Mouse (Mus musculus) forebrain, embryonic 16.5 days (tissue): ENCODE data around the gene Peli3. TPM values are rescaled to one million over a fixed set of nuclear protein-coding genes. Genes with fewer than 3 reads are reported as not detected.

Source experiments
- ATAC-seq: fragments of 200-750 bp; cut with Nextera tagmentation; 2 replicates; pipeline ENCODE4 v1.8.0; 2017; ENCODE audit warnings: mild to moderate bottlenecking, moderate library complexity
- H3K27ac ChIP-seq: fragments of 300-500 bp; sonication (generic); 2 replicates; pipeline ENCODE4 v1.5.1; 2014; ENCODE audit warnings: low read length, control low read depth
- H3K27me3 ChIP-seq: fragments of 300-500 bp; sonication (generic); replicated peaks from 2 replicates; pipeline ENCODE4 v1.6.1; 2014; ENCODE audit warnings: low read length; ENCODE audit not compliant: control insufficient read depth, insufficient read depth
- H3K36me3 ChIP-seq: fragments of 300-500 bp; sonication (generic); 2 replicates; pipeline ENCODE4 v1.6.1; 2014; ENCODE audit not compliant: control insufficient read depth, insufficient read depth
- H3K4me1 ChIP-seq: fragments of 300-500 bp; sonication (generic); replicated peaks from 2 replicates; pipeline ENCODE4 v1.6.1; 2014; ENCODE audit warnings: low read length; ENCODE audit not compliant: control insufficient read depth, insufficient read depth
- H3K4me2 ChIP-seq: fragments of 300-500 bp; sonication (generic); 2 replicates; pipeline ENCODE4 v1.6.1; 2014; ENCODE audit warnings: mild to moderate bottlenecking, low read length, control low read depth
- H3K4me3 ChIP-seq: fragments of 300-500 bp; sonication (generic); replicated peaks from 2 replicates; pipeline ENCODE4 v1.5.1; 2014; ENCODE audit warnings: mild to moderate bottlenecking, low read length, control low read depth
- H3K9ac ChIP-seq: fragments of 300-500 bp; sonication (generic); replicated peaks from 2 replicates; pipeline ENCODE4 v1.6.1; 2014; ENCODE audit warnings: low read depth, low read length, control low read depth
- H3K9me3 ChIP-seq: fragments of 300-500 bp; sonication (generic); 2 replicates; pipeline ENCODE4 v1.6.1; 2016; ENCODE audit warnings: low read length; ENCODE audit not compliant: control insufficient read depth
- WGBS: fragments of 180-500 bp; shearing (Covaris S2); extraction: QIAGEN DNeasy Blood & Tissue Kit; methylation state at CpG from one replicate; pipeline ENCODE4 v1.1.7; 2014; 5-methylcytosine and 5-hydroxymethylcytosine counted together
- polyA plus RNA-seq: library from polyadenylated mRNA; unstranded; fragments of >200 nt; fragmentation: Nextera tagmentation; extraction: Ambion mirVana; gene quantifications from 2 replicates; pipeline ENCODE4 v1.2.1, GENCODE M21; 2015

The Peli3 gene
- polyA plus RNA-seq, 1 experiment from 2014 or later = 16.5 TPM

DNA sequence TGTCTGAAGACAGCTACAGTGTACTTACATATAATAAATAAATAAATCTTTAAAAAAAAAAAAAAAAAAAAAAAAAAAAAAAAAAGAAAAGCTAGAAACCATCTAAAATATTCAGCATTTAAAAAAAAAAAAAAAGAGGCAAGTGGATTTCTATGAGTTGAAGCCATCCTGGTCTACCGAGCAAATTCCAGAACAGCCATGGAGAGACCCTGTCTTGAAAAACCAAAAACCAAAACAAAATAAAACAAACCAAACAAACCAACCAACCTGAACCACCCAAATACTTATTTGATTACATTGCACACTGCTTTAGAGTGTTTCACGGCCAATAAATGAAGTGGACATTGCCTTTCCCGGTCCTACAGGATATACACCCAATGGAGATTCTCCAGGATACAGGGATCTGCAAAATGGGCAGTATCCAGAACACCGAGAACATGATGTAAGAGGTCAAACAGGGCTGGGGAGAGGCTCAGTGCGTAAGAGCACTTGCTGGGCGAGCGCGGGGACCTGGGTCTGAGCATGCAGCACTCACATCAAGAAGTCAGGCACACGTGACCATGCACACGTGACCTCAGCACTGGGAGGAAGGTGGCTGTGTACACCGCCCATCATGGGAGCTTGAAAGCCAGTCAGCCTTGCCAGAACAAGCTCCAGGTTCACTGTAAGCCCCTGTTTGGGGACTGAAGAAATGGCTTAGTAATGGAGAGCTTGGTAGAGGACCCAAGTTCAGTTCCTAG is 17.6 kb downstream of the Peli3 start:
- ATAC-seq = no peak
- 96% methylated on average over 11 of the region's 11 CpGs for WGBS
- Histone ChIP-seq H3K27me3 (no peaks in the 10 kb centered on the region), H3K4me1 (peaks cover 20% of the 10 kb centered on the region), H3K9me3 (no peaks in the 10 kb centered on the region), H3K36me3 (peaks cover 22% of the 10 kb centered on the region), H3K4me3 (no peak overlapping the region), H3K4me2 (no peak overlapping the region), H3K9ac (no peak overlapping the region), H3K27ac (no peak overlapping the region)

DNA sequence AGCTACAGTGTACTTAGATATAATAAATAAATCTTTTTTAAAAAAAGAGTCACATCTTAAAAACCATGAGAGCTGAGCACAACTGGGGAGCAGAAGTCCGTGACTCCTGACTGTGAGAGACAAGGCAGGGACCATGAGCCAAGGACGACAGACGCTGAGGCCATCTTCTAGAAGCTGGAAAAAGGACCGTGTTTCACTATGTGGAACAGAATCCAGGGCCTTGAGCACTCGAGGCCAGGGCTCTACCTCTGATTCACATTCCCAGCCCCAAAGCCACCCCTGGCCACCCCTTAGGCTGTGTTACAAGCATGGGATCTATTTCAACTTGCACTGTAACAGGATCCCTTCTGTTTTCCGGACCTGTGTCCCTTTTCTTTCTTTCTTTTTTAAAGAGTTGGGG is 23.3 kb downstream of the Peli3 start:
- Histone ChIP-seq H3K36me3 (peaks cover 46% of the 10 kb centered on the region), H3K9me3 (no peaks in the 10 kb centered on the region), H3K27me3 (no peaks in the 10 kb centered on the region), H3K9ac (no peak overlapping the region), H3K4me2 (no peak overlapping the region), H3K4me3 (no peak overlapping the region), H3K4me1 (no peaks in the 10 kb centered on the region), H3K27ac (no peak overlapping the region)
- no peak for ATAC-seq
- 85% methylated on average over 6 of the region's 6 CpGs for WGBS

DNA sequence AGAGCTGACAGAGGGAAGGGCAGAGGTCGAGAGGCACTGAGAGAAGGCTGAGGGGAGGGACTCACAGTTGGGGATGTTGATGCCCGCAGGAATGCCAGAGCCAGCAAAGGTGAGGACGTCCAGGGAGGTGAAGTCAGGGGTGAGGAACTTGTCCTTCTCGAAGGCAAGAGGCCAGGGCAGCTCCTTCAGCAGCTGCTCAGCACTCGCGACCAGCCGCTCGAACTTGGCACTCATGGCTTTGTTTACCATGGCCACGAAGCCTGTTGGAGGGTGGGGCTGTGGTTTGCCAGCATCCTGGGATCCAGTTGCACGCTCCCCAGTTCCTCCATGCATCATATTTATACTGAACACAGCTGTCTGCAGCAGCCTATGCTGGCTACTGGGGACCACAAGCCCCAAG is 26.1 kb downstream of the Peli3 start:
- no peaks in the 10 kb centered on the region for H3K9me3 ChIP-seq
- H3K27me3 ChIP-seq = no peaks in the 10 kb centered on the region
- no peak overlapping the region for H3K27ac ChIP-seq
- peaks cover 48% of the 10 kb centered on the region for H3K36me3 ChIP-seq
- H3K9ac ChIP-seq = no peak overlapping the region
- no peak overlapping the region for H3K4me3 ChIP-seq
- no peaks in the 10 kb centered on the region for H3K4me1 ChIP-seq
- no peak overlapping the region for H3K4me2 ChIP-seq
- no peak for ATAC-seq
- 89% methylated on average over 10 of the region's 10 CpGs for WGBS

DNA sequence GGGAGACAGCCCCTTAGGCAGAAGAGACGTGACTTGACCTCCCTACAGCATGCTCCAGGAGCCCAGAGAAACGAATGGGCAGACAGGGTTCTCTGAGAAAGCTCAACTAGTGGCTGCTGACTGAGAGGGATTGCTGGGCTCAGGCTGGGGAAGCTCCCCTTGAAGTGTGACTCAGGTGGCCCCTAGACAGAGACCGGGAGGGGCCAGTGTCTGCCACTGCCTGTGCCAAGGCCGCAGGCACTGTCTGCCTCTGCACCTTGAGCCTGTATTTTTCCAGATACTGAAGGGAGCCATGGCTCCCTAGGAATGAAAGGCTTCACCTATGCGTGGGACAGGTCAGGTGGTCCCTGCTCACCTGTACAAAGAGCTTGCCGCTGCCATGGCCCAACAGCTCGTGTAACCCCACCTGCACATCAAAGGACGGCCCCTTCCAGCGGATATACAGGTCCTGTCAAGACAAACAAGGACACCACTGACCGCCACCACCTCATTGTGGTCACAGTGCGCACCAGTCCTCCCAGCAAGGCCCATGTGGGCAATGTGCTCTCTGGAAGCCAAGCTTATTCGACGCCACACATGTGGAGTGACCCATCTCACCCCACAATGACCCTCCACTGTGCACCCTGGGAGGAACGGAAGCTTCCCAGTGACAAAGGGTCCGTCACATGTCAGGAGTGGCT is 26.9 kb downstream of the Peli3 start:
- H3K9me3 ChIP-seq = no peaks in the 10 kb centered on the region
- H3K4me2 ChIP-seq = no peak overlapping the region
- no peak for ATAC-seq
- no peaks in the 10 kb centered on the region for H3K4me1 ChIP-seq
- H3K36me3 ChIP-seq = peaks cover 48% of the 10 kb centered on the region
- 88% methylated on average over 15 of the region's 15 CpGs for WGBS
- H3K4me3 ChIP-seq = no peak overlapping the region
- no peak overlapping the region for H3K9ac ChIP-seq
- no peaks in the 10 kb centered on the region for H3K27me3 ChIP-seq
- no peak overlapping the region for H3K27ac ChIP-seq

DNA sequence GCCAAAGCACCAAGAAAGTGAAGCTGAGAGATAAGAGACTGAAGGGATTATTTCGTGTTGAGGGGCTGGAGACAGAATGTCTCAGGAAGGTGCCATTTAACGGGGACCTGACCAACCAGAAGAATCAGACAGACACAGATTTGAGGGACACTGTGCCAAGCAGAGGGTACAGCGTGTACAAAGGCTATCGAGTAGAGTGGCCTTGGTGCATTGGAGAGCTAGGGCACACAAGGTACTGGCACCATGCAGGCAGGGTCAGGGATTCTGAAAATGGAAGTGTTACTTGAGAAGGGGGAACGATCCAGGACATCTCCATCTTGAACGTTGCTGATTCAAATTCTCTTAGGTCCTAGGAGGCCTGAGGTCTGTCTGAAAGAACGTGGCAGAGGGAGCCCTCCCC is 33.6 kb downstream of the Peli3 start:
- H3K9me3 ChIP-seq = no peaks in the 10 kb centered on the region
- H3K27ac ChIP-seq = no peak overlapping the region
- peaks cover 26% of the 10 kb centered on the region for H3K36me3 ChIP-seq
- H3K4me2 ChIP-seq = no peak overlapping the region
- ATAC-seq = no peak
- H3K4me3 ChIP-seq = no peak overlapping the region
- 93% methylated on average over 7 of the region's 7 CpGs for WGBS
- no peaks in the 10 kb centered on the region for H3K27me3 ChIP-seq
- H3K9ac ChIP-seq = no peak overlapping the region
- peaks cover 12% of the 10 kb centered on the region for H3K4me1 ChIP-seq

DNA sequence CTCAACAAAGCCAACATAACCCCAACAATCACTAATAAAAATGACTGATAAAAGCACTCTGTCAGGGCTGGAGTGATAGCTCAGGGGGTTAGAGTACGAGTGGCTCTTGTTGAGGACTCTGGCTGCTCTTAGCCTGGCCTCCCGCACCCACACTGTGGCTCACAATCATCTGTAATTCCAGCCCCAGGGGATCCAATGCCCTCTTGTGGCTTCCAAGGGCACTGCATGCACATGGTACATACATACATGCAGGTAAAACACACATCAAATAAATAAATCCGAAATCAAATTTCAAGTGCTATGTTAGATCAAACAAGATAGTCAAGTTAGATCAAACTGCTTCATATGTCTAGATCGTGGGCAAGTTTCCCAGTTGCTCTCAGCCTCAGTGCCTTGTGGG is 34.8 kb downstream of the Peli3 start:
- Histone ChIP-seq H3K9me3 (no peaks in the 10 kb centered on the region), H3K27me3 (no peaks in the 10 kb centered on the region), H3K9ac (no peak overlapping the region), H3K4me3 (no peak overlapping the region), H3K4me1 (peaks cover 12% of the 10 kb centered on the region), H3K4me2 (no peak overlapping the region), H3K36me3 (peaks cover 16% of the 10 kb centered on the region), H3K27ac (no peak overlapping the region)
- ATAC-seq = no peak
- 79% methylated on average over 4 of the region's 4 CpGs for WGBS

DNA sequence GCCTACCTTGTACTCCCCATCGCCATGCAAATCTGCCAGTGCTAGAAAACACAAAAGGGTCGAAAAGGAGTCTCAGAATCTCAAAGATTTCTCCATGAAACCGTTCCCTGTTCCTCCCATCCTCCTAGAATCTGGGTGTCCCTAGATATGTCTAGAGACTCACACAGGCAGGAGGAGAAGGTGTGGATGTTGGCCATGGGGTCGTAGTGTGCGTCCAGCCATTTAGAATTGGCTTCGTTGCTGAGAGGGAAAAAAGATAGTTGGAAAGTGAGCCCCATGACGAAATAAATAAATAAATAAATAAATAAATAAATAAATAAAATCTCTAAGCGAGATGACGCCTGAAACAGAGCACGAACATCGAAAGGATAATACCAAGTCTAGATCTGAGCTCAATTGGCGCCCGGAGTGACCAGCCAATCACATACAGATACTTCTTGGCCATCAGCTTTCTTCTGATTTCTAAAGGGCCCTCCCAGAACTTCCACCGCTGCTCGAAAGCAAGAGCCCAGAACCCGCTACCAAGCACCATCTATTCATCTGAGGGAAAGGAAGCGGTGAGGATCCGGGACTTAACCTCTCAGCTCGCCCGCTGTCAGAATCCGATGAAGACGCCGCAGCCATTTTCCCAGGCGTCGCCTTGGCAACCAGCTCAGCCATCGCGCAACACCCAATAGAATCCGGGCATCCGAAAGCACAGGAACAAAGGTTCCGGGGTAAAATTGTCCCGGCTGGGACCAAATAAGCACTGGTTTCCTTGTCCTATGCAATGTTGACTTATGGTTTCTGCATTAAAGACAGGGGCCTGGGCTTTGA is 36.7 kb downstream of the Peli3 start, which contains the start of gene Bbs1:
Gene Bbs1, minus strand, starts transcription at position 650 of the 816 bp plus-strand sequence.
- ATAC-seq = peak; percentile 80
- Histone ChIP-seq H3K4me1 (peaks cover 12% of the 10 kb centered on the region), H3K36me3 (peaks cover 15% of the 10 kb centered on the region), H3K4me2 (peak within 1 kb of the TSS; percentile 81), H3K9me3 (no peaks in the 10 kb centered on the region), H3K27me3 (no peaks in the 10 kb centered on the region), H3K4me3 (peak within 1 kb of the TSS; percentile 84), H3K27ac (peak within 1 kb of the TSS; percentile 83), H3K9ac (peak within 1 kb of the TSS; percentile 79)
- 8% methylated on average over 31 of the region's 31 CpGs for WGBS

DNA sequence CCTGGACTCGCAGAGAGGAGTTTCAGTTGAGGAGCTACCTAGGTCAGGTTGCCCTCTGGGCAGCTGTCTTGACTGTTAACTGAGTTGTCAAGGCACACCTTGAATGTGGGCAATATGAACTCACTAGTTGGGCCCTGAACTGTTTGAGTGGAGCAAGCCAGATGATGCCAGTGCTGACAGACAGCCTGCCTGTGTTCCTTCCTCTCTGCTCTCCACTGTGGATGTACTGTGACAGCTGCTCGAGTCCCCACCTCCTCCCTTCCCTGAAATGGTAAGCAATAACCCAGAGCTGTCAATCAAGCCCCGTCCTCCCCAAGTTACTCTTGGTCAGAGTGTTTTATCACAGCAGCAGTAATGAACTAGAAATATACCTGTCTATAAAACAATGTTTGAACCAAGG is 43.0 kb downstream of the Peli3 start:
- H3K9ac ChIP-seq = no peak overlapping the region
- 90% methylated on average over 3 of the region's 3 CpGs for WGBS

DNA sequence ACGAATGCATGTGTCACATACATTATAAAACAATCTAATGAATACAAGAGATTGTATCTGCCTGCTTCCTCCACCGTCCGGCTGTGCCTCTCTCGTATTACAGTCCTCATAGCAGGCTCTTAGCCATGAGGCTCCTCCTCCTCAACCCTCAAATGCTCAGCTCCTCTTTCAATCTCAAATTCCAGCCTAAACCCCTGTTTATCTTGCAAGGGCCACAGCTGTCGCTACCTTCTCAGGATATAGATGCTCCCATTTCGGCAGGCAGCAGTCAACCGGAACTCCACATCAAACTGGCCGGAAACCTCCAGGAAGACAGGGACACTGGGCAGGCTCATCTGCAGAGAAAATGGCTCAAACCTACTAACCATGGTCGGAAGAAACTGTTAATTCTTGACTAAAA is 44.0 kb downstream of the Peli3 start:
- no peaks in the 10 kb centered on the region for H3K4me1 ChIP-seq
- H3K36me3 ChIP-seq = peaks cover 7% of the 10 kb centered on the region; the same call in 1 of the 2 replicates
- no peaks in the 10 kb centered on the region for H3K9me3 ChIP-seq
- H3K27me3 ChIP-seq = no peaks in the 10 kb centered on the region
- H3K4me3 ChIP-seq = no peak overlapping the region
- no peak overlapping the region for H3K9ac ChIP-seq
- no peak for ATAC-seq
- no peak overlapping the region for H3K4me2 ChIP-seq
- WGBS = 89% methylated on average over 9 of the region's 9 CpGs
- no peak overlapping the region for H3K27ac ChIP-seq

More for the DNA sequence above, 43.0 kb downstream of the Peli3 start:
- Histone ChIP-seq H3K27me3 (no peaks in the 10 kb centered on the region), H3K4me2 (no peak overlapping the region), H3K36me3 (peaks cover 7% of the 10 kb centered on the region; the same call in 1 of the 2 replicates), H3K4me3 (no peak overlapping the region), H3K27ac (no peak overlapping the region), H3K4me1 (no peaks in the 10 kb centered on the region), H3K9me3 (no peaks in the 10 kb centered on the region)
- ATAC-seq = no peak
